ENCODE assay signal across 9 mouse cellular contexts in genomic region chr10:52021736-52022394, GRCm38 (mm10). TPM values are rescaled to one million over a fixed set of nuclear protein-coding genes. Genes with fewer than 3 reads are reported as not detected.
A peak's percentile ranks its signal among the peaks of the same experiment; 100 is the strongest.
DNase-seq lines count a peak whose midpoint lies in the region; ATAC-seq and TF ChIP-seq lines count a peak whose summit lies in the region.
"Had no signal": no experiment of that assay in that cellular context is flagged by ENCODE, and none has a peak within 500 bp of the region (broad histone marks: within the 10 kb centered on the region; RNA-seq: fewer than 3 reads in every experiment).

No protein-coding gene starts in this region.

- ATAC-seq in hindbrain, embryonic 13.5 days (ENCODE audit: low FRiP score): peak; percentile 71
- ATAC-seq in midbrain, embryonic 13.5 days: peak; percentile 65

- no peaks in the 10 kb centered on the region for H3K36me3 ChIP-seq in heart, embryonic 10.5 days
- no peaks in the 10 kb centered on the region for H3K36me3 ChIP-seq in hindbrain, embryonic 13.5 days
- H3K36me3 ChIP-seq in midbrain, embryonic 13.5 days: no peaks in the 10 kb centered on the region

- WGBS in heart, embryonic 10.5 days: under 1% methylated on average over 14 of the region's 15 CpGs
- 0% methylated on average over 14 of the region's 15 CpGs for WGBS in hindbrain, embryonic 13.5 days
- under 1% methylated on average over 13 of the region's 15 CpGs for WGBS in midbrain, embryonic 13.5 days

- H3K4me2 ChIP-seq in hindbrain, embryonic 13.5 days: peak overlapping the region; percentile 79
- peak overlapping the region; percentile 96 for H3K4me2 ChIP-seq in midbrain, embryonic 13.5 days (replicated peaks)

- DNase-seq in heart, embryonic 10.5 days (ENCODE audit: low spot score): no peak
- DNase-seq in heart, postnatal 4 days: no peak
- DNase-seq in brain, embryonic 14.5 days (ENCODE audit: low read depth): peak; percentile 49
- DNase-seq in layer of hippocampus, adult 9-11 months: no peak
- no peak for DNase-seq in cerebellum, postnatal 25 days
- no peak for DNase-seq in frontal cortex, postnatal 25 days (ENCODE audit: low spot score in 2 of 2)

- peaks cover 86% of the 10 kb centered on the region for H3K27me3 ChIP-seq in heart, embryonic 10.5 days (ENCODE audit: insufficient read depth, poor library complexity, severe bottlenecking)
- H3K27me3 ChIP-seq in hindbrain, embryonic 13.5 days: peaks cover 83% of the 10 kb centered on the region
- peaks cover 88% of the 10 kb centered on the region for H3K27me3 ChIP-seq in midbrain, embryonic 13.5 days

- H3K4me3 ChIP-seq in heart, embryonic 10.5 days: peak overlapping the region; percentile 64
- H3K4me3 ChIP-seq in hindbrain, embryonic 13.5 days: peak overlapping the region; percentile 47
- H3K4me3 ChIP-seq in midbrain, embryonic 13.5 days (replicated peaks): peak overlapping the region; percentile 56

- no peak overlapping the region for H3K27ac ChIP-seq in heart, embryonic 10.5 days
- no peak overlapping the region for H3K27ac ChIP-seq in hindbrain, embryonic 13.5 days
- no peak overlapping the region for H3K27ac ChIP-seq in midbrain, embryonic 13.5 days

- H3K9me3 ChIP-seq in heart, embryonic 10.5 days: no peaks in the 10 kb centered on the region
- H3K9me3 ChIP-seq in hindbrain, embryonic 13.5 days: no peaks in the 10 kb centered on the region
- no peaks in the 10 kb centered on the region for H3K9me3 ChIP-seq in midbrain, embryonic 13.5 days

- TF ChIP-seq POLR2A in brain, embryonic 14.5 days (IDR thresholded peaks at IDR 0.05; ENCODE audit: borderline replicate concordance, extremely low read depth, insufficient read depth, insufficient read length, poor library complexity, severe bottlenecking): no peak

- H3K9ac ChIP-seq in hindbrain, embryonic 13.5 days: peak overlapping the region; percentile 62; the same call in 1 of the 2 replicates
- peak overlapping the region; percentile 60; the same call in 1 of the 2 replicates for H3K9ac ChIP-seq in midbrain, embryonic 13.5 days (replicated peaks)

- TF ChIP-seq CTCF in brain, embryonic 14.5 days (IDR thresholded peaks at IDR 0.05; ENCODE audit: borderline replicate concordance, extremely low read depth, insufficient read depth, insufficient read length): no peak

- peaks cover 13% of the 10 kb centered on the region for H3K4me1 ChIP-seq in heart, embryonic 10.5 days
- H3K4me1 ChIP-seq in hindbrain, embryonic 13.5 days (replicated peaks): peaks cover 18% of the 10 kb centered on the region
- H3K4me1 ChIP-seq in midbrain, embryonic 13.5 days (replicated peaks): peaks cover 20% of the 10 kb centered on the region

RNA-seq across cellular contexts. Expression of gene Vgll2, which starts 0.4 kb away (rescaled TPM):
- polyA plus RNA-seq in heart, embryonic 10.5 days (2016; fragmentation: Nextera tagmentation; extraction: Ambion mirVana): 0.96 and 2.9 TPM in 2 replicates
- not detected for total RNA-seq in heart, postnatal 4 days (2021)
- polyA plus RNA-seq in brain, embryonic 14.5 days (2012; rRNA removed): 1.8 and 4.6 TPM in 2 replicates
- polyA plus RNA-seq in hindbrain, embryonic 13.5 days (2015; fragmentation: Nextera tagmentation; extraction: Ambion mirVana): 0.27 and 0.56 TPM in 2 replicates
- polyA plus RNA-seq in midbrain, embryonic 13.5 days (2015; fragmentation: Nextera tagmentation; extraction: Ambion mirVana): 0.65 and 1.4 TPM in 2 replicates
- polyA plus RNA-seq: small intestine, adult 2 months had no signal
